Mouse (Mus musculus) stomach, postnatal 0 days (tissue): Measurements from ENCODE around the gene Rbbp8nl.

Source experiments
- CTCF ChIP-seq: IDR thresholded peaks from 2 replicates; pipeline ENCODE4 v1.5.1; 2016; ENCODE audit warnings: antibody characterized with exemption, low read depth, mild to moderate bottlenecking, moderate library complexity
- EP300 ChIP-seq: optimal IDR thresholded peaks from 2 replicates; pipeline ENCODE3; 2016; ENCODE audit warnings: antibody characterized with exemption

DNA sequence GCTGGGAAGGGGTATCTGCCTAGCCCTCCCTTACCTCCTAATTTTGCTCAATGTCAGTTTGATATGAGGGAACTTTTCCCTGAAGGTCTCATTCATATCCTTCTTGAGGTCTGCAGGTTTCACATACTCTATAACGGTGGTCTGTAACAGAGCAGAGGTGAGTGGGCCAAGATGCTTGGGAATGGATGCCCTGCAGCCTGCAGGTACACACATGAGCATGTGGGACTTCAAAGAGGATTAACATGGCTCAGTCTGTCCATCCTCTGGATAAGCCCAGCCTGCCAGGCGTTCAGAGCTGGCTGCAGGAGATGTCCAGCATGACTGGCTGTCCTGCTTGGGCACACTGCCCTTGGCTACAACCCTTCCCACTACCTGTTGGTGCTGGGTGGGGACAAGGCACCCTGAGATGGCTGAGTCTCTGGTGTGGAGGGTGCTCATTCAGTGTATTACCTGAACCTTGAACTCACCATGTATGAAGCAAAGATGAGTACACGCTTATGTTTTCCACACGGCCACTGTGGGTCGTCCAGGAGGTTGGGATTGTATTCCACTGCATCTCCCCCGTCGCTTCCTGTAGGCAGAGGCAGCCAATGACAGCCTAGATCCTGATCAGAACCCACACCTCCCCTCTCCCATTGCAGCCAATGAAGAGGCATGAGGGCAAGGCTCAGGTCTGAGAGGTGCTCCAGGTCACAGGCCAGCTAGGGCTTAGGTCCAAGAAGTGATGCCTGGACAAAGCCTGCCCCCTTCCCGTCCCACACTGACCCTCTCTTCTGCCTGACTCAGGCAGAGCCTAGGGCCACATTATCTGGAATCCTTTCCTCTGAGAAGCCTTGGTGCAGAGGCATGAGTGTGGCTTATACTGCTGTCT lies 28.8 kb downstream of the Rbbp8nl start:
- TF ChIP-seq CTCF (no peak), EP300 (no peak)
